Mouse (Mus musculus) frontal cortex, postnatal 14 days (tissue): ENCODE results near the gene Spata46.

ENCODE experiments used
- DNase-seq, 2 experiments: peaks; one replicate each; pipeline ENCODE4 v3.0.0; 2022; ENCODE audit warnings: low spot score in 2 of 2

The Spata46 gene

DNA sequence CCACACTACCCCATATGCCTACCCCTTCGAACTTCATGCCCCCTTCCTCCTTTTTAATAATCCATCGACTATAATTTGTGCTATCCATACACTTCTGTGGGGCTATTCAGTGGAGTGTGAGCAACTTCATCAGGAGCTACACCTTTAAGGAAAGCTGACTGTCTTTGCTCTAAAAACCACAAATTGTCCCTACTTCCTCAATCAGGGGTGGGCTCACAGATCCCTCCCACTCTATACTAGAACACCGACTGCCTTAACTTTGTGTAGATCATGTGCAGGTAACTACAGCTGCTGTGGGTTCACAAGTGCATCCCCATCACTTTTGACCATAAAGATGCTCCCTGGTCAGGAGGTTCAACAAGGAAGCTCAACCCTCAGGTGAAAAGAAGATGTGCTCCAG, 31.3 kb downstream of the Spata46 start:
- no peak for DNase-seq

DNA sequence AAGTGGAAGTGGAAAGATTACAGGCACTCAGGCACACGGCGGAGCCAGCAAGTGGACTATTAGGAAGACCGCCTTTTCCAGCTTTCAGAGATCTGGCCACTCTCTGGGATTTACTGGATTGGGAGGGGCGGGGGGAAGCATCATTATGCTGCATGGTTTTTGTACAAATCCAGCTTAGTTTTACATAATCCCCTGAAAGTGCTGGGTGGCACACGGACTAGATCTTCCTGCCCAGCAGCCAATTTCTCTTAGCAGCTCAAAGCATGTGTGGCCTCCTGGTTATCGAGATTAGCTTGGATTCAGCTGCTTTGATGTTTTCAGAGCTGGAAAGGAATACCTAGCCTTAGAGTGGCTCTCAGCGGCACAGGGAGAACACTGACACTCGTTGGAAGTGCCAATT, 34.5 kb downstream of the Spata46 start:
- no peak for DNase-seq

DNA sequence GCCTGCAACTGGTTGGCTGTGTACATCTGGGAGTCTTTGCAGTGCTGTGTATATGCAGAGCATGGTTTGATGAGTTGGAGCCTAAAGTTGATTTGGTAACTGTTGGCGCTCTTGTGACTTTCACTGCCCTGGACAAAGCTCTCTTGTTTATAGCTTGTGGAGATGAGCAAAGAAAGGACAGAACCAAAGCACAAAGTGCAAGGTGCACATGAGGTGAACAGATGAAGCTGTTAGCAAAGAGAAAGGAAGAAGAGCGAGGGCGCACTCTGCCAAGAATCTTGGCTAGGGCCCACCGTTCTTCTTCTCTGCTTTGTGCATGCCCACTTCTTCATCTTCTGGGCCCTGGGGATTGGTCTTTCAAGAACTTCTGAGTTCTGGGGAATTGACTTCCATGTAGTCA, 35.3 kb downstream of the Spata46 start:
- DNase-seq = no peak

DNA sequence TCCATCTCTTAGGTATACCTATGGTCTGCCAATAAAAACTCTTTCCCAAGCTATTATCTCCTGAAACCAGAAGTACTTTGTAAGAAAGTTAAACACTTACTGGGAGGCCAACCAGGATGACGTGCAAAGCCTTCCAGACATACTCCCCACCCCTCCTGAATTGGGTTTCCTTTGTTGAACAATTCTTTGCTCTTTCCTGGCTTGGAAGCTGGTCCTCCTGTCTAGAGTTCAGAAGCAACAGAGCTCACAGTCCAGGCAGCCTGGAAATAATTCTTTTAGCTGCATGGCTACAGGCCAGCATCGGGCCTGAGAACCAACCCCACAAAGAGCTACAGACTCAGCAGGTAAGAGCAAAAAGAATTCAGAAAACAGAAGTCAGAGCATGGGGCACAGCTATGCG, 37.7 kb downstream of the Spata46 start:
- no peak for DNase-seq

DNA sequence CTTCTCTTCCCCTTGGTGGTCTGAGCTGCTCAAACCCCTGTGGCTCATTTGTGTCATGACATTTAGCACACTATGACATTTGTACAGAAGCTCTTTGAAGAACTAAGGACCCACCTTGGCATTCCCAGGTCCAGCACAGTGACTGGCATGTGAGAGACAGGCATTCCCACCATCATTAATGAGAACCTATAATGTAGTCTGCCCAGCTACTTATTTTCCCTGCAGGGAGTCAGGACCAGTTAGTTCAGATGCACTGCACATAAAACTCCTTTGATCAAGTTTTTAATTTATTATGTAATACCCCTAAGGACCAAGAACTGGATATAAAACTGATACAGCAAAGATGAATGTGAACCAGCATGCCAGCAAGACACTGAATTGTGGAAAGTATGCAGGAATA, 42.5 kb downstream of the Spata46 start:
- no peak for DNase-seq

DNA sequence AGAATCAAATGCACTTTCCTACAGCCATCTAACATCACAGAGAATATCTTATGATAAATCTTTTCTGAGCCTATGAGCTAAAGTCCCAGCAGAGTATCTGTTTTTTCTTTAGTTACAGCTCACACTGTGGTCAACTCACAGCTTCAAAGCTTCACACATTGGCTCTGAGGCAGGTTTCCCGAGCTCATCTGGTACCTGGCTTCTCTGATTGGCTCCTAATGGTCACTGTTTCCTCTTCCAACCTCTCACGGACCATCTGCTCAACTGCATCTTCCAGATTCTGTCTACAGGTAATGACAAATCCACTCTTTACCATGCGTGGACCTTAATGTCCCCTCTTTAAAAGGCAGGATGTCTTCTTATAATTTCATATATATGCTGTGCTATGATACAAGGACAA, 44.7 kb downstream of the Spata46 start:
- DNase-seq = no peak

DNA sequence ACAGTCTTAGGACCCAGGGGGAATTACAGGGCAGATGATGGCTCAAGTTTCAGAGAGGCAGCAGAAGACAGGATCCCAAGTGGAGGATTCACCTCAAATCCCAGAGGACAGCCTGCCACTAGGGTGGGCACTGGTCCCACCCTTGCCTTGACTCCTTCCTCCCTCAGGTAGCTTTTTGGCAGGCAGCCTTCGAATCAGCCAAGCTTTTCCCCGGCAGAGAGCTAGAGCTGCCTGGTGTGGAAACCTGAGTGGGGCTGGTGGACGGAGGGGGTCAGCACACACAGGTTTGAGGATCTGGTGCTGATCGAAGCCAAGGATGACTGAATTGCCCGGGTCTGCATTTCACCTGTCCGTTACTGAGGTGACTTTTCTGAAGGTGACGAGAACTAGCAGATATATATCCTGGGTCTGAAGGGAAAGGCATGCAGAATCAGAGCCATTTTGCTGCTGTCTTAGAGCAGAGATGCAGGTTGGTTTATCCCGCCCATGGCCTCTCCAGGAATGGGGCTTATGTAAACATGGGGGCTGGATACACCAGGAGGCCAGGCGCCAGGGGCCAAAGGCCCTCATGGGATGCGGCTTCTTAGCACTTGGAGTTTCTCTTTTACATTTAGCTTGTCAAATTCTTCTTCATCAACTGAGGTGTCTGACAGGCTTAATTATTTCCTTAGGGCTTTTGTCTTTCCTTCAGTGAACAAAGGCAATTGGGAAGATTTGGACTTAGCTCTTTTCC, 51.7 kb downstream of the Spata46 start:
- no peak for DNase-seq
